Mouse (Mus musculus): ENCODE measurements around the gene Nr2e3. TPM values are rescaled to one million over a fixed set of nuclear protein-coding genes. Genes with fewer than 3 reads are reported as not detected.
"Not testable (repeated sequence)": the region's sequence is repeated elsewhere in the genome, so short reads cannot be mapped to it uniquely, and the experiment has no call there.

Nr2e3 gene
- polyA plus RNA-seq, 1 experiment from 2014 or later: not detected

DNA sequence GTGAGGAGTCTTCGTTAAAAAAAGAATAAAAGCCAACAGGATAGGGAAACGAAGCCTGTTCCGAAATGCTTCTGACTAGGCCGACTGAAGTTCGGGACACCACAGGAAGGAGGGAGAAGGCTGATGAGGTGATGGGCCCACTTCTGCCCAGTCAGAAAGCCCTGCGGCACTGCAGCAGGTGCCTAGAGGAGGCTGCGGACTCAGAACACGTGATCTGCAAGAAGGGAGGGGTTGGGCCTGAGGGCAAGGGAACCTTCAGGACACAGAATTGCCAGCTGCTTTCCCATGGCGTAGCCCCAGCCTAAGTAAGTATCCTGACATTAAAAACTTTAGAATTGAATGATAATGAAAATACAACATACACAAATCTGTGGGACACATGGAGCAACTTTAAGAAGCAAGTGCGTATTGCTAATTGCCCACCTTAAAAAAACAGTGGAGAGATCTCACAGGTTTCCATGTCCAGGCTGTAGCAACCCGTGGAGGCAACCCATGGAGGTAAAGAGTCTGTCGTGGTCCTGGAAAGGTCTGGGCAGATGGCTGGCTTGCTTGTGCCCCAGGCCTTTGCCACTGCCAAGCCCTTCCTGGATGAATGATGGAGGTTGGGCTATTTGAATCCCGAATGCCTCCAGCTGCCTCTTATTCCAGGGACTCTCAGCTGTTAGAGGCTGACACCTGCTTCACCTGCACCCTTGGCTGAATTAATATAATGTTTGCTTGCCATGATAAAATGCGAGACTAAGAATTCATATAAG, 919 bp upstream of the Nr2e3 start:
- H3K36me3 ChIP-seq: no peaks in the 10 kb centered on the region
- H3K27me3 ChIP-seq: no peaks in the 10 kb centered on the region
- peaks cover 10% of the 10 kb centered on the region for H3K4me1 ChIP-seq (replicated peaks)
- WGBS: 57% methylated on average over 14 of the region's 14 CpGs
- ATAC-seq (ENCODE audit: low FRiP score): no peak
- H3K9me3 ChIP-seq: no peaks in the 10 kb centered on the region
- H3K4me2 ChIP-seq: no peak overlapping the region
- H3K4me3 ChIP-seq: no peak overlapping the region
- H3K27ac ChIP-seq: no peak overlapping the region
- no peak overlapping the region for H3K9ac ChIP-seq

DNA sequence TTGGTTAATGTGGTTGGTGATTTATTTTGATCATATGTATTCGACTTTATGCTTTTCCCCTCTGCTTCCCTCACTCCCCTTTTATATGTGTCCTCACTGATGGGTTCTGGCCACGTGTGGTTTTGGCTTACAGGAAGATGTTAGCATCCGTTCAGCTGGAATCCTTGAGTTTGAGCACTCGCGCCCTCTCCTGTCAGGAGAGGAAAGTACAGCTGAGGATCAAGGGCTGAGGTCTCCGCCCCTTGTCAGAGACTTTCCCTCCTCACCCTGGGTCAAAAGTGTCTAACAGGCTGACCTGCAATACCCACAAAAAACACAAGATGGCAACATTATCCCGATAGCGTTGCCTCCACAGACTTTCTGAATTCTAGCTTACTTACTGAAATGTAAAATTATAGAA, 1.2 kb downstream of the Nr2e3 start:
- ATAC-seq (ENCODE audit: low FRiP score): peak; percentile 52; the same call in 1 of the 2 replicates
- no peak overlapping the region for H3K4me2 ChIP-seq
- H3K27me3 ChIP-seq: no peaks in the 10 kb centered on the region
- H3K9me3 ChIP-seq: no peaks in the 10 kb centered on the region
- no peak overlapping the region for H3K27ac ChIP-seq
- 2% methylated on average over 8 of the region's 8 CpGs for WGBS
- peaks cover 10% of the 10 kb centered on the region for H3K4me1 ChIP-seq (replicated peaks)
- no peak overlapping the region for H3K9ac ChIP-seq
- H3K36me3 ChIP-seq: no peaks in the 10 kb centered on the region
- no peak overlapping the region for H3K4me3 ChIP-seq

DNA sequence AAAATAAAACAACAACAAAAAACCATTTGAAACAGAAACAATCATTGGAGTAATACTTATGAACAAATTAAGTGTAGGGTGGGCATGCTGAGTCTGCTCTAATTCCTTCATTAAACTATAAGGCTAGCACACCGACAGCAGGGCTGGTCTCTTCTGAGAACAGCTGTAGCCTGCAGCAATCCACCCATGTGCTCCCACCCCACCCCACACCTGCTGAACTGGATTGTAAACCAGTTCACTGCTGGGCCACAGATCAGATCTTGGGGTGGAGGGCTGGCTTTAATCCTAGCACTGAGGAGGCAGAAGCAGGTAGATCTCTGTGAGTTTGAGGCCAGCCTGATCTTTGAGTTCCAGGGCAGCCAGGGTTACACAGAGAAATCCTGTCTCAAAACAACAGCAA, 2.3 kb downstream of the Nr2e3 start:
- H3K9me3 ChIP-seq; H3K4me1 ChIP-seq (replicated peaks); H3K4me2 ChIP-seq; H3K27me3 ChIP-seq; H3K4me3 ChIP-seq; H3K27ac ChIP-seq; H3K9ac ChIP-seq; H3K36me3 ChIP-seq; ATAC-seq (ENCODE audit: low FRiP score): not testable (repeated sequence)
- 71% methylated on average over 1 of the region's 1 CpGs for WGBS

DNA sequence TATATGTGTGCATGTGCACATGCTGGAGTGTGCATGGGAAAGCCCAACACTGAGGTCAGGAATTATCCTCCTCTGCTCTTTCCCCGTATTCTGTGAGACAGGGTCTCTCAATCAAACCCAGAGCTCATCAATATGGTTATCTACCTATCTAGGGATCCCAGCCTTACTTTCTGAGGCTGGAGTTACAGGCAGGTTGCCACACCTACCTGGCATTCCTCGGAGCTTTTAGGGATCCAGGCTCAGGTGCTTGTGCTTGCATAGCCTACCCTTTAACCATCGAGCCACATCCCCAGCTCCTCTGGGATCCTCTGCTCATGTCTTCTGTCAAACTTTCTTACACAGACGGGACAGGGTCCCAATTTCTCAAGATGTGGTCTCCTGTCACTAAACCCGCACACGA, 4.0 kb downstream of the Nr2e3 start:
- no peak overlapping the region for H3K4me2 ChIP-seq
- H3K27ac ChIP-seq: no peak overlapping the region
- no peaks in the 10 kb centered on the region for H3K9me3 ChIP-seq
- no peak overlapping the region for H3K9ac ChIP-seq
- whole genome bisulfite sequencing: 49% methylated on average over 6 of the region's 6 CpGs
- H3K4me1 ChIP-seq (replicated peaks): peaks cover 5% of the 10 kb centered on the region
- H3K27me3 ChIP-seq: no peaks in the 10 kb centered on the region
- H3K36me3 ChIP-seq: no peaks in the 10 kb centered on the region
- H3K4me3 ChIP-seq: no peak overlapping the region
- ATAC-seq (ENCODE audit: low FRiP score): no peak

DNA sequence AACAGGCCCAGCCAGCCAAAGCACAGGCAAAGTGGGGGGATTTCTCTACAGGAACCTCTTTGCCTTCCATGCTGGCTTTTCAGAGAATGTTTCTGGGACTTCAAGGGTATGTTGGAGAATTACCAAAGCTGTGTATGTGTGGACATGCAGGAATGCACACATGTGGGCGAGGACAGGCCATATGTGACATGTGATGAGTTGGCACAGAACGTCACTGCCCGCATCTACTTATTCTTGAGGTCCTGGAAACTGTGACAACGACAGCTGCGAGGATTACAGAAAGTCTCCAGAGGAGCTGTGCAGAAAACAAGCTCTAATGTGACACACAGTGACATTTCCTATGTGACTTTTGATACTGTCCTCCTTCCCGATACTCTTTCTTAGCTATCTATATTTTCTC, 4.8 kb downstream of the Nr2e3 start:
- Histone ChIP-seq H3K27me3 (no peaks in the 10 kb centered on the region), H3K4me1 (replicated peaks) (no peaks in the 10 kb centered on the region), H3K9ac (no peak overlapping the region), H3K27ac (no peak overlapping the region), H3K9me3 (no peaks in the 10 kb centered on the region), H3K36me3 (no peaks in the 10 kb centered on the region), H3K4me3 (no peak overlapping the region), H3K4me2 (no peak overlapping the region)
- ATAC-seq (ENCODE audit: low FRiP score): no peak
- WGBS: 75% methylated on average over 6 of the region's 6 CpGs

DNA sequence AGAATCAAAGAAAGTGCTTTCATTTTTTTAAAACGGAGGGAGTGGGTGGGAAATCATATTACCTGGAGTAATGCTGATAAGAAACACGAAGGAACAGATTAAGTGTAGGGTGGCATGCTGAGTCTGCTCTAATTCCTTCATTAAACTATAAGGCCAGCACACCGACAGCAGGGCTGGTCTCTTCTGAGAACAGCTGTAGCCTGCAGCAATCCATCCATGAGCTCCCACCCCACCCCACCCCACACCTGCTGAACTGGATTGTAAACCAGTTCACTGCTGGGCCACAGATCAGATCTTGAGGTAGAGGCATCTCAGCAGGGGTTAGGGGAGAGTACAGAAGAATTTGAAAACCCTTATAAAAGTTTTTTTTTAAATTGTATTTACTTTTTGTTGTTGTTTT, 5.3 kb downstream of the Nr2e3 start:
- 66% methylated on average over 3 of the region's 3 CpGs for WGBS

DNA sequence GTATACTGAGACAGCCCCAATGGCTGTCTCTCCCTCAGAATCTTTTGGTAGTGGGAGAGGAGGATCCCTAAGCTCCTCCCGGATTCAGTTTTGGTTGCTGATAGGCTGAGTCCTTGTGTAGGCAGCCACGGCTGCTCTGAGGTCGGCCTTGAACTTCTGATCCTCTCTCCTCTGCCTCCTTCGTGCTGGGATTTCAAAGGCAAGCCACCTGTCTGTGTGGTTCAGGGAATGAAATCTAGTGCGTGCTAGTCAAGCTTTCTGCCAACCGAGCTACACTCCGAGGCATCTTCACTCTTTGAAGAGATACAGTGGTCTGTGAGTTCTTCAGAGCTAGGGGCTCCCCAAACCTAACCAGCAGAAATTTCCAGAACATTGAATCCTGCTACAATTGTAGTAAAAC, 6.9 kb downstream of the Nr2e3 start:
- no peak overlapping the region for H3K9ac ChIP-seq
- no peak for ATAC-seq (ENCODE audit: low FRiP score)
- H3K36me3 ChIP-seq: no peaks in the 10 kb centered on the region
- H3K9me3 ChIP-seq: no peaks in the 10 kb centered on the region
- H3K4me3 ChIP-seq: no peak overlapping the region
- H3K4me1 ChIP-seq (replicated peaks): no peaks in the 10 kb centered on the region
- WGBS: 84% methylated on average over 7 of the region's 7 CpGs
- H3K4me2 ChIP-seq: no peak overlapping the region
- H3K27ac ChIP-seq: no peak overlapping the region
- no peaks in the 10 kb centered on the region for H3K27me3 ChIP-seq

More for the DNA sequence above, 5.3 kb downstream of the Nr2e3 start:
- Histone ChIP-seq H3K27me3 (no peaks in the 10 kb centered on the region), H3K4me3 (no peak overlapping the region), H3K4me2 (no peak overlapping the region), H3K4me1 (replicated peaks) (no peaks in the 10 kb centered on the region), H3K36me3 (no peaks in the 10 kb centered on the region), H3K9ac (no peak overlapping the region), H3K9me3 (no peaks in the 10 kb centered on the region), H3K27ac (no peak overlapping the region)
- ATAC-seq (ENCODE audit: low FRiP score): no peak

DNA sequence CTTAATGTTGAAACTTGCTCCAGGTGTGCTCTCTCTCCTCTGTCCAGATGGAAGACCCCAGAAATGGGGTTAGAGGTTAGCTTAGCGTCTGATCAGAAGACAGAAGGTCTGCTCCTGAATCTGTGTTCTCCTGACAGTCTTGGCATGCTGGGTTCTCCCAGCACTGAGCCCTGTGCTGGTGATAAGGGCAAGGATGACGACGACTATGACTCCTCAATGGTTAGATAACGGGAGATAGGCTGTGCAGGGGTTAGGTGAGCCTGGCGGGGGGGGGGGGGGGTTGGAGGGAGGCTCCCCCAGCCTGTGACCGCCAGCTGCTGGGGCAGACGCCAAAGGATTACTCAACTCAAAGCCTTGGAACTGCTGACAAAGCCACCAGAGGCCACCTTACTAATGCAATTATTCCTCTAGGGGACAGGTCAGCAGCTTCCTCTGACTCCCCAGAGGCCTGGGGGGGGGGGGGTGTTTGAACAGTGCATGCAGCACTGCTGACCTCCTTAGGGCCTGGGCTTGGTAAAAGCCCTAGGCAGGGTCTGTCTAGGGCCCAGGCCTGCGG, 7.9 kb downstream of the Nr2e3 start:
- ATAC-seq (ENCODE audit: low FRiP score): no peak
- Histone ChIP-seq H3K36me3 (no peaks in the 10 kb centered on the region), H3K4me1 (replicated peaks) (no peaks in the 10 kb centered on the region), H3K9me3 (no peaks in the 10 kb centered on the region), H3K27ac (no peak overlapping the region), H3K4me2 (no peak overlapping the region), H3K4me3 (no peak overlapping the region), H3K27me3 (no peaks in the 10 kb centered on the region), H3K9ac (no peak overlapping the region)
- WGBS: 57% methylated on average over 8 of the region's 8 CpGs

DNA sequence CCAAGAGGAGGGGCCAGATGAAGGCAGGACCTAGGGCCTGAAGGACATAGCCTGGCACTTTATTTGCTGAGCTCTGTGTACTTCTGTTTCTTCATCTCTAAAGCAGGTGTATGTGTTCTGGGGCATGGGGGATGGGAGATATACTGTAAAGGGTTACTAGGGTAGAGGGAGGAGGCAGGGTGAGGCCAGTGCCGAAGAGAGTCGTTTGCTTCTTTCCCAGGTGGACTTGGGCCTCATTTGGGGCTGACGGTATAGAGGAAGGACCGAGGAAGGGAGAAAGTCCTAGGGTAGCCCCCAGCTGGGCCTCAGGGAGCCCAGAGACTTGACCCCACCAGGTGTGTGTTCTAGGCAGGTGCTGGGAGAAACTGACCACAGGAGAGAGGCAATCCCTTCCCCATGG, 8.5 kb downstream of the Nr2e3 start:
- 77% methylated on average over 4 of the region's 4 CpGs for WGBS
- no peaks in the 10 kb centered on the region for H3K27me3 ChIP-seq
- ATAC-seq (ENCODE audit: low FRiP score): no peak
- no peaks in the 10 kb centered on the region for H3K4me1 ChIP-seq (replicated peaks)
- no peak overlapping the region for H3K27ac ChIP-seq
- H3K4me3 ChIP-seq: no peak overlapping the region
- no peaks in the 10 kb centered on the region for H3K9me3 ChIP-seq
- no peak overlapping the region for H3K4me2 ChIP-seq
- H3K9ac ChIP-seq: no peak overlapping the region
- no peaks in the 10 kb centered on the region for H3K36me3 ChIP-seq

DNA sequence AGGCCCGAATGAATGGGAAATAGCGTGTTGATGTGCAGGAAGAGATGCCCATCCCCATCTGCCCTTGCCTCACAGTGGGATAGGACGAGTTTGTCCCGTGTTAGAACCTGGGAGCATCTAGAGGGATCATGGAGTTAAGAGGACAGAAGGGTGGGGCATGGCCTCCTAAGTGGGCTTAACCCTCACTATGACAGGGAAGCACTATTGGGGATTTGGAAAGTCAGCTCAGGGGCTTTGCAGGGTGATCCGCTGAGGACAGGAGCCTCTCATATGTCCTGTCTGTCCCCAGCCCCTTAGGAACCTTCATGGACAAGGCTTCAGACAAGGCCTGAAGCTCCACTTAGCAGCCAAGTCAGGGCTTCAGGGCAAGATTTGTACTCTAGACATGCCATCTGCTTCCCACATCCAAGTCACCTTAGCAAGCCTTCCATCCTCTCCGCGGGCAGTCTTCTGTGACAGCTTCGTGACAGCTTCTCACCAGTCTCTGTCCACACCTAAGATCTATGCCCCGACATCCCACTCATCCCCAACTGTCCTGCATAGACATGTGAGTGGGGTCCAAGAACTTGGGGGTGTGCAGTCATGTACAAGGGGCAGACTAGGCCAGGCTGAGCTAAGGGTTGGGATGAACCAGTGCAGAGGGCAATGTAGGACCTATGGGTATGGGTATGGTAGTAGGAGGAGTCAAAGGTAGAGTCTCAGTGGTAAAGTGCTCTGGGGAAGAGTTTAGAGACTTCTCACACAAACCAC, 9.3 kb downstream of the Nr2e3 start:
- no peak overlapping the region for H3K4me2 ChIP-seq
- no peaks in the 10 kb centered on the region for H3K9me3 ChIP-seq
- no peak overlapping the region for H3K9ac ChIP-seq
- no peaks in the 10 kb centered on the region for H3K4me1 ChIP-seq (replicated peaks)
- no peak overlapping the region for H3K27ac ChIP-seq
- H3K36me3 ChIP-seq: no peaks in the 10 kb centered on the region
- no peak overlapping the region for H3K4me3 ChIP-seq
- WGBS: 90% methylated on average over 9 of the region's 9 CpGs
- no peaks in the 10 kb centered on the region for H3K27me3 ChIP-seq
- ATAC-seq (ENCODE audit: low FRiP score): no peak

DNA sequence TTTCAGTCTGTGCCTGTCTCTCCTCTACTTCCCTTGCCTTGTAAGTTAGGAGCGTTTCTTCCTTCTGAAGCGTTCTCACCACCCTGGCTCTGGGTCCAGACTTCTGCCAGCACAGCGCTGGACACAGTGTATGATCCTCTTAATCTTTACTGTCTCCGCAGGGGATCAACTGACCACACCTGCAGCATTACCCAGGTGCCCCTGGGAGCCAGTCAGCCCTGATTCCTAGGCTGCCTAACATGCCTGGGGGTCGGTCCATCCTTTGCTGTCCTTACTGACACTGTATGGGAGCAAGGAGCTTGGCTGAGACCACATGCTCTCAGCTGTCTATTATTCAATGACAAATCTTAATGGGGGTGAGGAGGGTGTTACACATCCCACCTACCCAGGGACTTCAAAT, 10.5 kb downstream of the Nr2e3 start:
- Histone ChIP-seq H3K4me3 (no peak overlapping the region), H3K9me3 (no peaks in the 10 kb centered on the region), H3K9ac (no peak overlapping the region), H3K4me1 (replicated peaks) (no peaks in the 10 kb centered on the region), H3K27me3 (no peaks in the 10 kb centered on the region), H3K36me3 (no peaks in the 10 kb centered on the region), H3K27ac (no peak overlapping the region), H3K4me2 (no peak overlapping the region)
- no peak for ATAC-seq (ENCODE audit: low FRiP score)
- WGBS: 91% methylated on average over 5 of the region's 5 CpGs

DNA sequence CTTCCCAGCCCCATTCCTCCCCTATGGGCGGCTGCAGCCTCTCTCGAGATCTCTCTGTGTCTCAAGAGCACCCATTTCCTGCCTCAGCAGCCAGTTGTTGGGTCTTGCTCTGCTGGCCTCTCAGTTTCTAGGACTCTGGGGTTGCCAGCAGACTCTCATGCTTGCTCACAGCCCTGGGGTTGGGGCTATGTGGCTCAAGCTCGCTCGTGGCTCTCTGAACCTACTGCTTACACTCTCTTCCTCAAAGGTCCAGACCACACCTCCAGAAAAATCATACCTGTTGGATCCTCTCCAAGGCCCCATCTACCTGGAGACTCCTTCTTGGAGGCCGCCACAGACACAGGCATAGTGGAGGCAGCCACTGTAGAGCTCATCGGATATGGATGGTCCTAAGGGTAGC, 10.9 kb downstream of the Nr2e3 start:
- Histone ChIP-seq H3K9ac (no peak overlapping the region), H3K4me1 (replicated peaks) (no peaks in the 10 kb centered on the region), H3K4me2 (no peak overlapping the region), H3K9me3 (no peaks in the 10 kb centered on the region), H3K27me3 (no peaks in the 10 kb centered on the region), H3K27ac (no peak overlapping the region), H3K36me3 (no peaks in the 10 kb centered on the region), H3K4me3 (no peak overlapping the region)
- ATAC-seq (ENCODE audit: low FRiP score): no peak
- 85% methylated on average over 6 of the region's 6 CpGs for WGBS
